Mouse (Mus musculus): ENCODE measurements around the gene Ctnna2. TPM values are rescaled to one million over a fixed set of nuclear protein-coding genes. Genes with fewer than 3 reads are reported as not detected.

The Ctnna2 gene
- polyA plus RNA-seq, 1 experiment from 2014 or later, result 1.2 TPM

- ATAC-seq (replicated peaks; ENCODE audit: extremely low read depth, insufficient read depth, low FRiP score), result no peak
- no peaks in the 10 kb centered on the region for H3K36me3 ChIP-seq (ENCODE audit: control insufficient read depth, insufficient read depth)
- H3K27ac ChIP-seq (ENCODE audit: low read length), result no peak overlapping the region
- no peaks in the 10 kb centered on the region for H3K4me1 ChIP-seq (ENCODE audit: control insufficient read depth, insufficient read depth, low read length)
- H3K9ac ChIP-seq (ENCODE audit: low read length), result no peak overlapping the region
- H3K9me3 ChIP-seq (replicated peaks; ENCODE audit: control insufficient read depth, low read length), result no peaks in the 10 kb centered on the region
- 10% methylated on average over 6 of the region's 6 CpGs for WGBS
- no peaks in the 10 kb centered on the region for H3K27me3 ChIP-seq (ENCODE audit: control insufficient read depth, insufficient read depth, low read length)
- no peak overlapping the region for H3K4me3 ChIP-seq (ENCODE audit: low read length)
- no peak overlapping the region for H3K4me2 ChIP-seq (ENCODE audit: low read depth, low read length)
Measured at GRCm38 (mm10) chr6:77650127-77650526, 329.4 kb downstream of the Ctnna2 start.

GRCm38 (mm10) chr6:77644591-77644990 lies 334.9 kb downstream of the Ctnna2 start:
- 42% methylated on average over 4 of the region's 4 CpGs for WGBS
- Histone ChIP-seq H3K27ac (ENCODE audit: low read length) (no peak overlapping the region), H3K4me2 (ENCODE audit: low read depth, low read length) (no peak overlapping the region), H3K9me3 (replicated peaks; ENCODE audit: control insufficient read depth, low read length) (no peaks in the 10 kb centered on the region), H3K27me3 (ENCODE audit: control insufficient read depth, insufficient read depth, low read length) (no peaks in the 10 kb centered on the region), H3K4me3 (ENCODE audit: low read length) (no peak overlapping the region), H3K4me1 (ENCODE audit: control insufficient read depth, insufficient read depth, low read length) (no peaks in the 10 kb centered on the region), H3K36me3 (ENCODE audit: control insufficient read depth, insufficient read depth) (no peaks in the 10 kb centered on the region), H3K9ac (ENCODE audit: low read length) (no peak overlapping the region)
- ATAC-seq (replicated peaks; ENCODE audit: extremely low read depth, insufficient read depth, low FRiP score), result no peak

- H3K9me3 ChIP-seq (replicated peaks; ENCODE audit: control insufficient read depth, low read length), result no peaks in the 10 kb centered on the region
- no peak overlapping the region for H3K27ac ChIP-seq (ENCODE audit: low read length)
- H3K27me3 ChIP-seq (ENCODE audit: control insufficient read depth, insufficient read depth, low read length), result no peaks in the 10 kb centered on the region
- no peaks in the 10 kb centered on the region for H3K4me1 ChIP-seq (ENCODE audit: control insufficient read depth, insufficient read depth, low read length)
- H3K9ac ChIP-seq (ENCODE audit: low read length), result no peak overlapping the region
- H3K36me3 ChIP-seq (ENCODE audit: control insufficient read depth, insufficient read depth), result no peaks in the 10 kb centered on the region
- ATAC-seq (replicated peaks; ENCODE audit: extremely low read depth, insufficient read depth, low FRiP score), result no peak
- H3K4me2 ChIP-seq (ENCODE audit: low read depth, low read length), result no peak overlapping the region
- no peak overlapping the region for H3K4me3 ChIP-seq (ENCODE audit: low read length)
- WGBS, result 71% methylated on average over 2 of the region's 2 CpGs
Measured at GRCm38 (mm10) chr6:77638784-77639183, 340.7 kb downstream of the Ctnna2 start.

GRCm38 (mm10) chr6:77633997-77634396 lies 345.5 kb downstream of the Ctnna2 start:
- Histone ChIP-seq H3K9ac (ENCODE audit: low read length) (no peak overlapping the region), H3K9me3 (replicated peaks; ENCODE audit: control insufficient read depth, low read length) (no peaks in the 10 kb centered on the region), H3K27ac (ENCODE audit: low read length) (no peak overlapping the region), H3K27me3 (ENCODE audit: control insufficient read depth, insufficient read depth, low read length) (no peaks in the 10 kb centered on the region), H3K4me2 (ENCODE audit: low read depth, low read length) (no peak overlapping the region), H3K36me3 (ENCODE audit: control insufficient read depth, insufficient read depth) (no peaks in the 10 kb centered on the region), H3K4me1 (ENCODE audit: control insufficient read depth, insufficient read depth, low read length) (no peaks in the 10 kb centered on the region), H3K4me3 (ENCODE audit: low read length) (no peak overlapping the region)
- no peak for ATAC-seq (replicated peaks; ENCODE audit: extremely low read depth, insufficient read depth, low FRiP score)
- 32% methylated on average over 9 of the region's 9 CpGs for WGBS

GRCm38 (mm10) chr6:77628573-77629192 lies 350.8 kb downstream of the Ctnna2 start:
- Histone ChIP-seq H3K4me2 (ENCODE audit: low read depth, low read length) (no peak overlapping the region), H3K36me3 (ENCODE audit: control insufficient read depth, insufficient read depth) (no peaks in the 10 kb centered on the region), H3K27me3 (ENCODE audit: control insufficient read depth, insufficient read depth, low read length) (no peaks in the 10 kb centered on the region), H3K27ac (ENCODE audit: low read length) (no peak overlapping the region), H3K9ac (ENCODE audit: low read length) (no peak overlapping the region), H3K4me3 (ENCODE audit: low read length) (no peak overlapping the region), H3K4me1 (ENCODE audit: control insufficient read depth, insufficient read depth, low read length) (no peaks in the 10 kb centered on the region), H3K9me3 (replicated peaks; ENCODE audit: control insufficient read depth, low read length) (no peaks in the 10 kb centered on the region)
- ATAC-seq (replicated peaks; ENCODE audit: extremely low read depth, insufficient read depth, low FRiP score), result no peak
- 45% methylated on average over 7 of the region's 7 CpGs for WGBS

GRCm38 (mm10) chr6:77604642-77605392 lies 374.7 kb downstream of the Ctnna2 start:
- 81% methylated on average over 14 of the region's 14 CpGs for WGBS
- H3K9ac ChIP-seq (ENCODE audit: low read length), result no peak overlapping the region
- no peak overlapping the region for H3K4me3 ChIP-seq (ENCODE audit: low read length)
- no peaks in the 10 kb centered on the region for H3K4me1 ChIP-seq (ENCODE audit: control insufficient read depth, insufficient read depth, low read length)
- H3K27ac ChIP-seq (ENCODE audit: low read length), result no peak overlapping the region
- H3K36me3 ChIP-seq (ENCODE audit: control insufficient read depth, insufficient read depth), result no peaks in the 10 kb centered on the region
- H3K4me2 ChIP-seq (ENCODE audit: low read depth, low read length), result no peak overlapping the region
- no peak for ATAC-seq (replicated peaks; ENCODE audit: extremely low read depth, insufficient read depth, low FRiP score)
- H3K27me3 ChIP-seq (ENCODE audit: control insufficient read depth, insufficient read depth, low read length), result no peaks in the 10 kb centered on the region
- no peaks in the 10 kb centered on the region for H3K9me3 ChIP-seq (replicated peaks; ENCODE audit: control insufficient read depth, low read length)

GRCm38 (mm10) chr6:77603914-77604313 lies 375.6 kb downstream of the Ctnna2 start:
- Histone ChIP-seq H3K9me3 (replicated peaks; ENCODE audit: control insufficient read depth, low read length) (no peaks in the 10 kb centered on the region), H3K27ac (ENCODE audit: low read length) (no peak overlapping the region), H3K4me3 (ENCODE audit: low read length) (no peak overlapping the region), H3K36me3 (ENCODE audit: control insufficient read depth, insufficient read depth) (no peaks in the 10 kb centered on the region), H3K9ac (ENCODE audit: low read length) (no peak overlapping the region), H3K27me3 (ENCODE audit: control insufficient read depth, insufficient read depth, low read length) (no peaks in the 10 kb centered on the region), H3K4me2 (ENCODE audit: low read depth, low read length) (no peak overlapping the region), H3K4me1 (ENCODE audit: control insufficient read depth, insufficient read depth, low read length) (no peaks in the 10 kb centered on the region)
- ATAC-seq (replicated peaks; ENCODE audit: extremely low read depth, insufficient read depth, low FRiP score), result no peak
- 32% methylated on average over 1 of the region's 1 CpGs for WGBS

GRCm38 (mm10) chr6:77599244-77599643 lies 380.3 kb downstream of the Ctnna2 start:
- Histone ChIP-seq H3K9me3 (replicated peaks; ENCODE audit: control insufficient read depth, low read length) (no peaks in the 10 kb centered on the region), H3K9ac (ENCODE audit: low read length) (no peak overlapping the region), H3K4me1 (ENCODE audit: control insufficient read depth, insufficient read depth, low read length) (no peaks in the 10 kb centered on the region), H3K27me3 (ENCODE audit: control insufficient read depth, insufficient read depth, low read length) (no peaks in the 10 kb centered on the region), H3K36me3 (ENCODE audit: control insufficient read depth, insufficient read depth) (no peaks in the 10 kb centered on the region), H3K27ac (ENCODE audit: low read length) (no peak overlapping the region), H3K4me3 (ENCODE audit: low read length) (no peak overlapping the region), H3K4me2 (ENCODE audit: low read depth, low read length) (no peak overlapping the region)
- WGBS, result 57% methylated on average over 2 of the region's 2 CpGs
- ATAC-seq (replicated peaks; ENCODE audit: extremely low read depth, insufficient read depth, low FRiP score), result no peak; the same call in 1 of the 2 replicates

GRCm38 (mm10) chr6:77582568-77582967 lies 396.9 kb downstream of the Ctnna2 start:
- WGBS, result 33% methylated on average over 4 of the region's 4 CpGs
- Histone ChIP-seq H3K36me3 (ENCODE audit: control insufficient read depth, insufficient read depth) (no peaks in the 10 kb centered on the region), H3K27ac (ENCODE audit: low read length) (no peak overlapping the region), H3K27me3 (ENCODE audit: control insufficient read depth, insufficient read depth, low read length) (no peaks in the 10 kb centered on the region), H3K9ac (ENCODE audit: low read length) (no peak overlapping the region), H3K4me3 (ENCODE audit: low read length) (no peak overlapping the region), H3K4me1 (ENCODE audit: control insufficient read depth, insufficient read depth, low read length) (no peaks in the 10 kb centered on the region), H3K4me2 (ENCODE audit: low read depth, low read length) (no peak overlapping the region), H3K9me3 (replicated peaks; ENCODE audit: control insufficient read depth, low read length) (no peaks in the 10 kb centered on the region)
- no peak for ATAC-seq (replicated peaks; ENCODE audit: extremely low read depth, insufficient read depth, low FRiP score)

Data from heart, embryonic 16.5 days (tissue).